Comparison of ENCODE assay signal across 17 mouse cellular contexts in the genomic region with DNA sequence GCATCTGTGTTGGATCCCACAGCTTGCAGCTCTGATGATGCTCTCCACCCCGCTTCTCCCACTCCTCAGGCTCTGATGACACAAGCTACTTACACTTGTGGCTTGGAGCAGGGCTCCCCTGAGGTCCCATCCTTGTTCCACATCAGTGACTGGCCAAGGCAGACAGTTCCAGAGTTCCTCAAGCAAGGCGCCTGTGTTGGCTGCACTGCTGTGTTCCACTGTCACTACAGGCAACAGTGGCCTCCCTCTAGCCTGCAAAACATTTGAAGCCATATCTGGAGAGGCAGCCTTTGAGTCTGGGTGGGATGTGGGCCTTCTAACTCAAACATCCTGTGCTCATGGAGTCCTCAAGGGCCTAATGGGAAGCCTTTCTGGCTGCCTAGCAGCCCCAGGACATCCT. TPM values are rescaled to one million over a fixed set of nuclear protein-coding genes. Genes with fewer than 3 reads are reported as not detected.
DNase-seq lines count a peak whose midpoint lies in the region; ATAC-seq and TF ChIP-seq lines count a peak whose summit lies in the region.
"Had no signal": no experiment of that assay in that cellular context is flagged by ENCODE, and none has a peak within 500 bp of the region (broad histone marks: within the 10 kb centered on the region; RNA-seq: fewer than 3 reads in every experiment).

No protein-coding gene starts in this region.

- H3K9me3 ChIP-seq in lung, postnatal 0 days (ENCODE audit: low read length): no peaks in the 10 kb centered on the region
- no peaks in the 10 kb centered on the region for H3K9me3 ChIP-seq in liver, embryonic 12.5 days (replicated peaks)
- H3K9me3 ChIP-seq: embryonic facial prominence, embryonic 12.5 days; kidney, embryonic 15.5 days; stomach, embryonic 15.5 days had no signal

- DNase-seq in gastrocnemius, adult 2 months: no peak
- DNase-seq in gastrocnemius, adult 8-10 months (ENCODE audit: low spot score in 2 of 2): no peak
- peak; percentile 37 for DNase-seq in lung, postnatal 0 days (ENCODE audit: low spot score)
- no peak for DNase-seq in lung, adult 2 months
- peak; percentile 20 to 70 for DNase-seq in lung, postnatal 4 days
- DNase-seq in right cerebral cortex, adult 18-20 months: no peak
- no peak for DNase-seq in gastrocnemius, postnatal 36 days
- DNase-seq: adrenal gland, adult 2 months; cerebellum, adult 18-20 months; retina, postnatal 1 day had no signal

- H3K4me1 ChIP-seq in lung, postnatal 0 days (ENCODE audit: insufficient read depth, low read depth, low read length): peaks cover 4% of the 10 kb centered on the region; the same call in 1 of the 2 replicates
- H3K4me1 ChIP-seq in lung, adult 2 months (ENCODE audit: control insufficient read depth, insufficient read depth, low read length): 0 out of 2 replicates have a peak, but pooled peaks cover 3% of the 10 kb centered on the region
- H3K4me1 ChIP-seq in liver, embryonic 12.5 days: peaks cover 72% of the 10 kb centered on the region
- H3K4me1 ChIP-seq: embryonic facial prominence, embryonic 12.5 days had no signal

- WGBS in lung, postnatal 0 days: 86% methylated on average over 2 of the region's 2 CpGs
- 79% methylated on average over 2 of the region's 2 CpGs for WGBS in lung, adult 2 months
- WGBS in liver, embryonic 12.5 days (ENCODE audit: insufficient replicate concordance): 90% methylated on average over 2 of the region's 2 CpGs

- 0 out of 2 replicates have a peak overlapping the region, but pooled peaks have one; percentile 28 for H3K27ac ChIP-seq in gastrocnemius, adult 2 months
- 0 out of 2 replicates have a peak overlapping the region, but pooled peaks have one; percentile 9 for H3K27ac ChIP-seq in lung, postnatal 0 days (ENCODE audit: low read length)
- H3K27ac ChIP-seq in liver, embryonic 12.5 days: peak overlapping the region; percentile 96
- H3K27ac ChIP-seq: embryonic facial prominence, embryonic 12.5 days; kidney, embryonic 15.5 days; macrophage; stomach, embryonic 15.5 days had no signal

- H3K4me2 ChIP-seq in lung, postnatal 0 days (replicated peaks; ENCODE audit: low read depth, low read length): no peak overlapping the region
- H3K4me2 ChIP-seq in liver, embryonic 12.5 days: 0 out of 2 replicates have a peak overlapping the region, but pooled peaks have one; percentile 70
- H3K4me2 ChIP-seq: embryonic facial prominence, embryonic 12.5 days; kidney, embryonic 15.5 days; stomach, embryonic 15.5 days had no signal

- no peak overlapping the region for H3K9ac ChIP-seq in lung, postnatal 0 days (replicated peaks; ENCODE audit: low read depth)
- H3K9ac ChIP-seq in liver, embryonic 12.5 days: peak overlapping the region; percentile 61; the same call in 1 of the 2 replicates
- H3K9ac ChIP-seq: embryonic facial prominence, embryonic 12.5 days; kidney, embryonic 15.5 days; stomach, embryonic 15.5 days had no signal

- H3K4me3 ChIP-seq in gastrocnemius, adult 2 months: no peak overlapping the region
- no peak overlapping the region for H3K4me3 ChIP-seq in lung, postnatal 0 days (ENCODE audit: low read depth, low read length)
- H3K4me3 ChIP-seq in lung, adult 2 months (replicated peaks; ENCODE audit: extremely low read depth, low read depth, low read length): no peak overlapping the region
- no peak overlapping the region for H3K4me3 ChIP-seq in liver, embryonic 12.5 days
- H3K4me3 ChIP-seq: embryonic facial prominence, embryonic 12.5 days; kidney, embryonic 15.5 days; stomach, embryonic 15.5 days had no signal

- no peaks in the 10 kb centered on the region for H3K27me3 ChIP-seq in lung, postnatal 0 days (replicated peaks; ENCODE audit: insufficient read depth, low read length)
- H3K27me3 ChIP-seq in liver, embryonic 12.5 days (replicated peaks): no peaks in the 10 kb centered on the region
- H3K27me3 ChIP-seq: embryonic facial prominence, embryonic 12.5 days; kidney, embryonic 15.5 days; stomach, embryonic 15.5 days had no signal

- no peak for TF ChIP-seq POLR2A in lung, adult 2 months (IDR thresholded peaks at IDR 0.05; ENCODE audit: borderline replicate concordance, extremely low read depth, low read depth, low read length)

- intact Hi-C loops in gastrocnemius, adult 2 months (cut with DNase I): no loop called here
- intact Hi-C loops in gastrocnemius, postnatal 36 days (cut with DNase I): no loop called here

- peak; percentile 73 for ATAC-seq in lung, postnatal 0 days
- ATAC-seq in liver, embryonic 12.5 days: no peak
- ATAC-seq: inflammation-experienced regulatory T-cells, adult 6 months had no signal

- TF ChIP-seq EP300 in lung, postnatal 0 days (IDR thresholded peaks at IDR 0.05): no peak

- TF ChIP-seq CTCF in gastrocnemius, adult 2 months (IDR thresholded peaks at IDR 0.05): no peak
- no peak for TF ChIP-seq CTCF in lung, postnatal 0 days (IDR thresholded peaks at IDR 0.05)
- no peak for TF ChIP-seq CTCF in lung, adult 2 months (IDR thresholded peaks at IDR 0.05; ENCODE audit: insufficient read depth, low read length)

- H3K36me3 ChIP-seq in lung, postnatal 0 days (ENCODE audit: insufficient read depth, low read length): no peaks in the 10 kb centered on the region
- H3K36me3 ChIP-seq in liver, embryonic 12.5 days: peaks cover 42% of the 10 kb centered on the region

RNA-seq across cellular contexts. Expression of a gene that starts 10.3 kb away (rescaled TPM):
- total RNA-seq in gastrocnemius, adult 2 months (2021): 10 to 100 TPM; 54.6 to 57.2 TPM
- total RNA-seq in gastrocnemius, adult 8-10 months (2022): 10 to 100 TPM; 52.5 to 65.9 (median 55.2) TPM
- 10.8 and 12.2 TPM in 2 replicates for polyA plus RNA-seq in lung, postnatal 0 days (2015; fragmentation: Nextera tagmentation; extraction: Ambion mirVana)
- 73.3 and 85.3 TPM in 2 replicates for polyA plus RNA-seq in lung, adult 2 months (2012; rRNA removed)
- 39.0 and 41.0 TPM in 2 replicates for polyA plus RNA-seq in liver, embryonic 12.5 days (2016; fragmentation: Nextera tagmentation; extraction: Ambion mirVana)
- 10 to 100 TPM; 63.0 to 65.2 TPM for total RNA-seq in gastrocnemius, postnatal 36 days (2021)

RNA-seq across cellular contexts. Expression of a gene that starts 31.0 kb away (rescaled TPM):
- 1 to 10 TPM in 1 of 2 experiments, under 1 TPM in 1; 0.74 to 1.3 TPM for total RNA-seq in gastrocnemius, adult 2 months (2021)
- under 1 TPM in 3 of 4 experiments, not detected in 1; 0.22 to 0.58 (median 0.48) TPM for total RNA-seq in gastrocnemius, adult 8-10 months (2022)
- polyA plus RNA-seq in lung, postnatal 0 days (2015; fragmentation: Nextera tagmentation; extraction: Ambion mirVana): 5.2 and 5.5 TPM in 2 replicates
- polyA plus RNA-seq in lung, adult 2 months (2012; rRNA removed): 7.8 and 11.3 TPM in 2 replicates
- 2.6 and 3.1 TPM in 2 replicates for polyA plus RNA-seq in liver, embryonic 12.5 days (2016; fragmentation: Nextera tagmentation; extraction: Ambion mirVana)
- total RNA-seq in gastrocnemius, postnatal 36 days (2021): under 1 TPM; 0.59 to 0.72 TPM
- total RNA-seq: layer of hippocampus, adult 18-20 months had no signal

RNA-seq across cellular contexts. Expression of a gene that starts 35.5 kb away (rescaled TPM):
- total RNA-seq in gastrocnemius, adult 2 months (2021): 10 to 100 TPM; 44.1 to 48.3 TPM
- total RNA-seq in gastrocnemius, adult 8-10 months (2022): 10 to 100 TPM; 48.2 to 52.3 (median 51.3) TPM
- 16.5 and 17.3 TPM in 2 replicates for polyA plus RNA-seq in lung, postnatal 0 days (2015; fragmentation: Nextera tagmentation; extraction: Ambion mirVana)
- 23.6 and 24.3 TPM in 2 replicates for polyA plus RNA-seq in lung, adult 2 months (2012; rRNA removed)
- 31.6 and 32.8 TPM in 2 replicates for polyA plus RNA-seq in liver, embryonic 12.5 days (2016; fragmentation: Nextera tagmentation; extraction: Ambion mirVana)
- total RNA-seq in gastrocnemius, postnatal 36 days (2021): 10 to 100 TPM; 41.8 to 44.7 TPM

RNA-seq across cellular contexts. Expression of a gene that starts 35.6 kb away (rescaled TPM):
- 1 to 10 TPM; 5.8 to 6.9 TPM for total RNA-seq in gastrocnemius, adult 2 months (2021)
- total RNA-seq in gastrocnemius, adult 8-10 months (2022): 1 to 10 TPM; 6.2 to 6.7 (median 6.5) TPM
- polyA plus RNA-seq in lung, postnatal 0 days (2015; fragmentation: Nextera tagmentation; extraction: Ambion mirVana): 28.3 and 30.3 TPM in 2 replicates
- 47.8 and 58.7 TPM in 2 replicates for polyA plus RNA-seq in lung, adult 2 months (2012; rRNA removed)
- polyA plus RNA-seq in liver, embryonic 12.5 days (2016; fragmentation: Nextera tagmentation; extraction: Ambion mirVana): 10.0 and 10.5 TPM in 2 replicates
- 1 to 10 TPM; 3.7 to 4.6 TPM for total RNA-seq in gastrocnemius, postnatal 36 days (2021)

RNA-seq across cellular contexts. Expression of a gene that starts 46.9 kb away (rescaled TPM):
- 10 to 100 TPM; 28.9 to 35.8 TPM for total RNA-seq in gastrocnemius, adult 2 months (2021)
- 10 to 100 TPM; 30.2 to 35.8 (median 33.3) TPM for total RNA-seq in gastrocnemius, adult 8-10 months (2022)
- polyA plus RNA-seq in lung, postnatal 0 days (2015; fragmentation: Nextera tagmentation; extraction: Ambion mirVana): 60.8 and 71.3 TPM in 2 replicates
- polyA plus RNA-seq in lung, adult 2 months (2012; rRNA removed): 26.5 and 28.4 TPM in 2 replicates
- polyA plus RNA-seq in liver, embryonic 12.5 days (2016; fragmentation: Nextera tagmentation; extraction: Ambion mirVana): 42.8 and 44.0 TPM in 2 replicates
- total RNA-seq in gastrocnemius, postnatal 36 days (2021): 10 to 100 TPM; 24.4 to 34.9 TPM

Comparison
In these comparisons a context has a peak if more than half of its experiments do, and no peak if none do; other contexts are left out.
1. DNase-seq: peak in lung, postnatal 0 days (single experiment) and lung, postnatal 4 days (2 of 2); none in gastrocnemius, adult 2 months (single experiment), gastrocnemius, adult 8-10 months (0 of 2), lung, adult 2 months (single experiment), right cerebral cortex, adult 18-20 months (single experiment) and gastrocnemius, postnatal 36 days (0 of 2).
2. H3K27ac ChIP-seq: peak in every context shown above with its lines; median percentile 96 in liver, embryonic 12.5 days; 28 in gastrocnemius, adult 2 months; 9 in lung, postnatal 0 days.